Mouse (Mus musculus): ENCODE results near the gene Tmem53.

DNA sequence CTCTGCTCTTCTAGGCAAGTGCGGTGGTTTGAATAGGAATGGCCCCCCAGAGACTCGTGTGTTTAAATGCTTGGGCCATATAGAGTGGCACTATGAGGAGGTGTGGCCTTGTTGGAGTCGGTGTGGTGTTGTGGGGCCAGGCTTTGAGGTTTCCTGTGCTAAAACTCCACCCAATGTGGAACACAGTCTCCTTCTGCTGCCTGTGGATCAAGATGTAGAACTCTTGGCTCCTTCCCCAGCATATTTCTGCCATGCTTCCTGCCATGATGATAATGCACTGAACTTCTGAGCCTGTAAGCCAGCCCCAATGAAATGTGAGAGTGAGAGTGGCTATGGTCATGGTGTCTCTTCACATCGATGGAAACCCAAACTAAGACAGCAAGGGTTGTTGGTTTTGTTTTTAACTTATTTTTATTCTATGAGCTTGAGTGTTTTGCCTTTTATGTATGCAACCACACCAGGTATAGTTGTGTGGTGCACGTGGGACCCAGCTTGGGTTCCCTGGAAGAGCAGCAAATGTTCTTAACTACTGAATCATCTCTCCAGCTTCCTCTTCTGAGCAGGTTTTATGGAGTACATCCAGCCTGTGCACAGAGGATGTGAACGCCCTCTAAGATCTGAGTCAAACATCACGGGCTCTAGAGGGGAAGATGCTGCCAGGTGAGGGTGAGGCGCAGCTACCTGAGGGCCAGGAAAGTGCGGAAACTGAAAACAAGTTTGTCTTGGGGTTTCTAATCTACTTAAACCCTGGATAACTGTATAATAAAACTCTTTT is 30.8 kb upstream of the Tmem53 start:
- TF ChIP-seq CTCF (IDR thresholded peaks at IDR 0.05; ENCODE audit: low read depth, low read length) (no peak), POLR2A (IDR thresholded peaks at IDR 0.05; ENCODE audit: borderline replicate concordance, low read depth, low read length) (no peak)

Measured in bone marrow macrophage, adult 2 months (primary cell).